Mouse (Mus musculus): Measurements from ENCODE around the gene Rap2c.

DNA sequence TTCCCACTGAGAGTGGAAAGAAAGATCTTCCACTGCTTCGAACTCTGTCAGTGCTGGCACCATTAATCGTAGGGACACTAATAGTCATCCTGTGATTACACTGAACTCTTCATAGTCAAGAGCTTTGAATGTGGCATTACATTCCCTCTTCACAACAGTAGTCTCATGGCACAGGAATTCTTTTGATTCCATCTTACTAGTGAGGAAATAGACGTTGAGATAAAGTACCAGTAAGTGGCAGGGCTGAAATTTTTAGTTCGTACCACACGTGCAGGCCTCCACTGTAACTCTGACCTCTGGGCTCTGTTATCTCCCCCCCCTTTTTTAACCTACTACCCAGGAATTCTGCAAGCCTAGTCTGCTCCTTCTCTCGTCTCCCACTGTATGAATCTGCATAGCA lies 54.9 kb downstream of the Rap2c start:
- TF ChIP-seq CTCF (IDR thresholded peaks at IDR 0.05; ENCODE audit: borderline replicate concordance, control insufficient read depth, extremely low read depth, insufficient read depth, low read length, poor library complexity) (no peak), POLR2A (IDR thresholded peaks at IDR 0.05; ENCODE audit: control insufficient read depth, extremely low read depth, insufficient read depth, low read length, poor library complexity) (no peak)

All from thymus, adult 2 months (tissue).